Mouse (Mus musculus): ENCODE results near the gene Tfb1m.

Gene Tfb1m

GRCm38 (mm10) chr17:3557331-3558311 lies at the start of gene Tfb1m:
Gene Tfb1m, minus strand, starts transcription at chr17:3557781.
- peak; percentile 98 for DNase-seq (ENCODE audit: low read depth)

GRCm38 (mm10) chr17:3602954-3603672 lies 45.5 kb upstream of the Tfb1m start:
- DNase-seq (ENCODE audit: low read depth), result no peak

GRCm38 (mm10) chr17:3598393-3598792 lies 40.8 kb upstream of the Tfb1m start:
- DNase-seq (ENCODE audit: low read depth), result no peak

- DNase-seq (ENCODE audit: low read depth), result no peak
Measured at GRCm38 (mm10) chr17:3597866-3598265, 40.3 kb upstream of the Tfb1m start.

GRCm38 (mm10) chr17:3597130-3597529 lies 39.5 kb upstream of the Tfb1m start:
- no peak for DNase-seq (ENCODE audit: low read depth)

- DNase-seq (ENCODE audit: low read depth), result peak; percentile 40
Measured at GRCm38 (mm10) chr17:3570876-3571275, 13.3 kb upstream of the Tfb1m start.

- DNase-seq (ENCODE audit: low read depth), result peak; percentile 36
Measured at GRCm38 (mm10) chr17:3562405-3562804, 4.8 kb upstream of the Tfb1m start.

- DNase-seq (ENCODE audit: low read depth), result peak; percentile 50
Measured at GRCm38 (mm10) chr17:3560534-3560933, 3.0 kb upstream of the Tfb1m start.

- peak; percentile 16 for DNase-seq (ENCODE audit: low read depth)
Measured at GRCm38 (mm10) chr17:3558356-3558870, 832 bp upstream of the Tfb1m start.

- DNase-seq (ENCODE audit: low read depth), result no peak
Measured at GRCm38 (mm10) chr17:3556251-3556650, 1.3 kb downstream of the Tfb1m start.

GRCm38 (mm10) chr17:3547725-3548124 lies 9.9 kb downstream of the Tfb1m start:
- DNase-seq (ENCODE audit: low read depth), result no peak

- no peak for DNase-seq (ENCODE audit: low read depth)
Measured at GRCm38 (mm10) chr17:3541033-3541432, 16.5 kb downstream of the Tfb1m start.

- no peak for DNase-seq (ENCODE audit: low read depth)
Measured at GRCm38 (mm10) chr17:3540304-3540703, 17.3 kb downstream of the Tfb1m start.

GRCm38 (mm10) chr17:3533425-3533824 lies 24.2 kb downstream of the Tfb1m start:
- peak; percentile 47 for DNase-seq (ENCODE audit: low read depth)

GRCm38 (mm10) chr17:3532254-3532653 lies 25.3 kb downstream of the Tfb1m start, which contains the start of gene Cldn20:
Gene Cldn20, plus strand, starts transcription at chr17:3532554.
- DNase-seq (ENCODE audit: low read depth), result no peak

- no peak for DNase-seq (ENCODE audit: low read depth)
Measured at GRCm38 (mm10) chr17:3531641-3532040, 25.9 kb downstream of the Tfb1m start.

GRCm38 (mm10) chr17:3530549-3530948 lies 27.0 kb downstream of the Tfb1m start:
- no peak for DNase-seq (ENCODE audit: low read depth)

- no peak for DNase-seq (ENCODE audit: low read depth)
Measured at GRCm38 (mm10) chr17:3529523-3529922, 28.1 kb downstream of the Tfb1m start.

- no peak for DNase-seq (ENCODE audit: low read depth)
Measured at GRCm38 (mm10) chr17:3527841-3528471, 29.6 kb downstream of the Tfb1m start.

- DNase-seq (ENCODE audit: low read depth), result no peak
Measured at GRCm38 (mm10) chr17:3520344-3520743, 37.2 kb downstream of the Tfb1m start.

- no peak for DNase-seq (ENCODE audit: low read depth)
Measured at GRCm38 (mm10) chr17:3516406-3516805, 41.2 kb downstream of the Tfb1m start.

- no peak for DNase-seq (ENCODE audit: low read depth)
Measured at GRCm38 (mm10) chr17:3515851-3516250, 41.7 kb downstream of the Tfb1m start.
